Comparison of ENCODE assay signal across 19 mouse cellular contexts in the genomic region with DNA sequence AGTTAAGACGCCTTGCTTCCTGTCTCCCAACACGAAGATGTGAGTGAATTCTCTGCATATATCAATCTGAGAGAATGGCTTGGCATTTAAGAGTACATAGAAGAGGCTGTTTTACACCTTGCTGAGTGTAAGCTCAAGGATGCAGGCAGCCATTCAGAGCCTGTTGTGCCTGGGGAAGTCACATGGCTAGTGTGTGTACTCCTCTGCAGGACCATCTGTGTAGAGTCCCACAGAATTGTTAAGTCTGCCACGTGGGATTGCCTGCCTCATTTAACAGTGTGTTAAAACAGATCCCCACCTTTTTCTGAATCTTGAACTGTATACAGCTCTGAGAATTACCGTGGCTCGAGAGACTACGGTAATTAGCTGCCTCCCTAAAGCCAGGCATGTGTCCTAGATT. TPM values are rescaled to one million over a fixed set of nuclear protein-coding genes. Genes with fewer than 3 reads are reported as not detected.
DNase-seq lines count a peak whose midpoint lies in the region; ATAC-seq and TF ChIP-seq lines count a peak whose summit lies in the region.
"Had no signal": no experiment of that assay in that cellular context is flagged by ENCODE, and none has a peak within 500 bp of the region (broad histone marks: within the 10 kb centered on the region; RNA-seq: fewer than 3 reads in every experiment).

No protein-coding gene starts in this region.

- no peaks in the 10 kb centered on the region for H3K4me1 ChIP-seq in forebrain, postnatal 0 days (ENCODE audit: insufficient read depth)
- H3K4me1 ChIP-seq: liver, embryonic 15.5 days had no signal

- no peak overlapping the region for H3K4me2 ChIP-seq in forebrain, postnatal 0 days (ENCODE audit: low read depth)
- H3K4me2 ChIP-seq: limb, embryonic 12.5 days; liver, embryonic 15.5 days had no signal

- no peak for TF ChIP-seq CTCF in forebrain, postnatal 0 days (IDR thresholded peaks at IDR 0.05; ENCODE audit: low read depth)
- no peak for TF ChIP-seq CTCF in gastrocnemius, adult 2 months (IDR thresholded peaks at IDR 0.05)

- H3K4me3 ChIP-seq in forebrain, postnatal 0 days (ENCODE audit: low read depth, low read length), result no peak overlapping the region
- H3K4me3 ChIP-seq in gastrocnemius, adult 2 months, result no peak overlapping the region
- H3K4me3 ChIP-seq: limb, embryonic 12.5 days; liver, embryonic 15.5 days had no signal

- H3K9ac ChIP-seq in forebrain, postnatal 0 days, result no peak overlapping the region
- H3K9ac ChIP-seq: limb, embryonic 12.5 days; liver, embryonic 15.5 days had no signal

- peak; percentile 82 for ATAC-seq in forebrain, postnatal 0 days
- ATAC-seq: midbrain, embryonic 16.5 days had no signal

- no peak overlapping the region for H3K27ac ChIP-seq in forebrain, postnatal 0 days (ENCODE audit: low read depth, low read length)
- no peak overlapping the region for H3K27ac ChIP-seq in gastrocnemius, adult 2 months
- H3K27ac ChIP-seq: limb, embryonic 12.5 days; liver, embryonic 15.5 days had no signal

- WGBS in forebrain, postnatal 0 days, result 28% methylated on average over 6 of the region's 6 CpGs

- intact Hi-C loops in gastrocnemius, adult 2 months (cut with DNase I), result no loop called here

- H3K9me3 ChIP-seq in forebrain, postnatal 0 days (ENCODE audit: low read length), result no peaks in the 10 kb centered on the region
- H3K9me3 ChIP-seq: limb, embryonic 12.5 days; liver, embryonic 15.5 days had no signal

- no peaks in the 10 kb centered on the region for H3K36me3 ChIP-seq in forebrain, postnatal 0 days (ENCODE audit: insufficient read depth)
- H3K36me3 ChIP-seq: limb, embryonic 12.5 days; liver, embryonic 15.5 days had no signal

- peak; percentile 37 for DNase-seq in layer of hippocampus, adult 11-12 months (ENCODE audit: low spot score)
- no peak for DNase-seq in layer of hippocampus, postnatal 10 days (ENCODE audit: low spot score in 2 of 2)
- peak; percentile 30 to 38 for DNase-seq in right cerebral cortex, adult 2 months (ENCODE audit: low spot score in 2 of 2)
- no peak for DNase-seq in right cerebral cortex, postnatal 14 days
- peak; percentile 28 for DNase-seq in forebrain, postnatal 0 days
- peak; percentile 46 for DNase-seq in retina, postnatal 1 day
- no peak for DNase-seq in adrenal gland, postnatal 10 days
- DNase-seq in gastrocnemius, adult 2 months, result no peak
- DNase-seq: cerebellum, adult 2 months; embryo, embryonic 11 days; gastrocnemius, postnatal 10 days; heart, postnatal 14 days; kidney, adult 2 months; lung, postnatal 36 days; spleen, adult 18-20 months; thymus, postnatal 4 days had no signal

- no peaks in the 10 kb centered on the region for H3K27me3 ChIP-seq in forebrain, postnatal 0 days (ENCODE audit: insufficient read depth, low read length)
- H3K27me3 ChIP-seq: liver, embryonic 15.5 days had no signal

RNA-seq across cellular contexts. Expression of a gene that starts 7.2 kb away (rescaled TPM):
- total RNA-seq in layer of hippocampus, postnatal 10 days (2021), result 10 to 100 TPM; 74.1 to 77.4 TPM
- total RNA-seq in forebrain, postnatal 0 days (2014; rRNA removed), result 96.3 and 108 TPM in 2 replicates
- polyA plus RNA-seq in forebrain, postnatal 0 days (2015; fragmentation: Nextera tagmentation; extraction: Ambion mirVana), result 74.5 and 81.5 TPM in 2 replicates
- total RNA-seq in adrenal gland, postnatal 10 days (2021), result 10 to 100 TPM; 88.4 to 96.8 TPM
- total RNA-seq in gastrocnemius, adult 2 months (2021), result 10 to 100 TPM; 58.2 to 76.0 TPM

RNA-seq across cellular contexts. Expression of a gene that starts 39.9 kb away (rescaled TPM):
- total RNA-seq in layer of hippocampus, postnatal 10 days (2021), result 1 to 10 TPM; 2.7 to 4.0 TPM
- total RNA-seq in forebrain, postnatal 0 days (2014; rRNA removed), result 1.4 TPM in 2 replicates
- polyA plus RNA-seq in forebrain, postnatal 0 days (2015; fragmentation: Nextera tagmentation; extraction: Ambion mirVana), result 0.14 and 0.30 TPM in 2 replicates
- total RNA-seq in adrenal gland, postnatal 10 days (2021), result 1 to 10 TPM; 1.7 to 4.2 TPM
- total RNA-seq in gastrocnemius, adult 2 months (2021), result 1 to 10 TPM in 1 of 2 experiments, under 1 TPM in 1; 0.59 to 2.5 TPM

Comparison
In these comparisons a context has a peak if more than half of its experiments do, and no peak if none do; other contexts are left out.
1. DNase-seq: peak in layer of hippocampus, adult 11-12 months (single experiment), right cerebral cortex, adult 2 months (2 of 2), forebrain, postnatal 0 days (single experiment) and retina, postnatal 1 day (single experiment); none in layer of hippocampus, postnatal 10 days (0 of 2), right cerebral cortex, postnatal 14 days (single experiment), adrenal gland, postnatal 10 days (single experiment) and gastrocnemius, adult 2 months (single experiment).